Mouse (Mus musculus): ENCODE data around the gene Rpa1. TPM values are rescaled to one million over a fixed set of nuclear protein-coding genes. Genes with fewer than 3 reads are reported as not detected.
"Not testable (repeated sequence)": the region's sequence is repeated elsewhere in the genome, so short reads cannot be mapped to it uniquely, and the experiment has no call there.

The Rpa1 gene
- total RNA-seq, 2 experiments from 2014 or later: 41.9 to 42.3 TPM

DNA sequence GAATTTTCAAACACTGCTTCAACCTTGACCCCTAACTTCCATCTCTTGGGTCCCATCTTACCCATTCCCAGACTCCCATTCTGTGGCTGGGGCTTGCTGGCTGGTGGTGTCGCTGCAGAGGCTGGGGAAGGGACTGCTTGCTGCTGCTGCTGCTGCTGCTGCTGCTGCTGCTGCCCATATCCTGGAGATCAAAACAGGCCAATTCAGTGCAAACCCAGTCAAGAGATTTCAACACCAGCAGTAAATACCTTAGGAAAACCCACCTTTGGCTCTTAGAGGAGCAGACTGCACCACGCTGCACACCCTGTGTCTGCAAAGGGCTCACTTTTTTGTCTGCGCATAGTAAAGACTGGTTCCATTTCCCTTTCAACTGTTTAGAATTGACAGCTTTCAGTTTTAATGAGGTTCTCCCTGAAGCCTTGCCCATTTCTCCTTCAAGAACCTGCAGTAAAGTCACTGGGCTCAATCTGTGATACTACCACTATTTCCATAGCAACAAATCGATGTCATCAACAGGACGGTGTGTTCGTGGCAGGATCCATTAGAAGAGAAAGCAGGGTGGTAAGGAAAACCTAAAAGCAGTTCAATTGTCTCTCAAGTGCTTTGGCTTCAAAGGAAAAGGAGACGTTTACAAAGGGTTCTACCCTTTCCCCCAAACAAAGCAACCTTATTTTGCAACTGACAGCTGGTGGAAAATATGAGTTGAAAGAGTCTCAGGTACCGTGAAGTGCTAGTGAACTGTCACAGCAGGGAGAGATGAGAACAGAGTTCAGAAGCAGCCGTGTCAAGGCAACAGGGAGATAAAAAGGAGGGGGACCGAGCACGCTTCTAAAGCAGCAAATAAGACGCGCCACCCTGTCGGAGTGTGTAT, 29.5 kb downstream of the Rpa1 start:
- H3K4me3 ChIP-seq: no peak overlapping the region
- no peak overlapping the region for H3K27ac ChIP-seq
- intact Hi-C loops (cut with DNase I): no loop called here
- TF ChIP-seq CTCF (IDR thresholded peaks at IDR 0.05): no peak
- DNase-seq (ENCODE audit: extremely low spot score in 1 of 2, low spot score in 2 of 2): no peak

DNA sequence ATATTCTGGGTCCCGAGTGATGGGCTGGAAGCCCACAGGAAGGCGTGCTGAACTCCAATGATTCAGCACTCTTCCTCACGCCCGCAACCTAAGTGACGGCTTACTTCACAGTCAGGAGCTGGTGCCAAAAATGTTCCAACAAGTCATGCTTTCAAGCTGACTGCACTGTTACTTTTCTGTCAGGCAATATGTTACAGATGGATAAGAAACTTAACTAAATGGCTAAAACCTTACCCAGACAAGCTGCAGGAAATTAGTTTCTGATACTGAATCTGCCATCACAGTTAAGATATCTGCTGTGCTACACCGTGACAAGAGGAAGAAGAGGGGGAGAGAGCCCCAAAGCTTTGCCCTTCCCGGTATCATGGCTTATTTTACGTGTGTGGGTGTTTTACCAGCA, 34.3 kb downstream of the Rpa1 start:
- peak overlapping the region; percentile 45; the same call in 1 of the 2 replicates for H3K27ac ChIP-seq
- H3K4me3 ChIP-seq: no peak overlapping the region
- TF ChIP-seq CTCF (IDR thresholded peaks at IDR 0.05): no peak
- no peak for DNase-seq (ENCODE audit: extremely low spot score in 1 of 2, low spot score in 2 of 2)
- intact Hi-C loops (cut with DNase I): no loop called here

DNA sequence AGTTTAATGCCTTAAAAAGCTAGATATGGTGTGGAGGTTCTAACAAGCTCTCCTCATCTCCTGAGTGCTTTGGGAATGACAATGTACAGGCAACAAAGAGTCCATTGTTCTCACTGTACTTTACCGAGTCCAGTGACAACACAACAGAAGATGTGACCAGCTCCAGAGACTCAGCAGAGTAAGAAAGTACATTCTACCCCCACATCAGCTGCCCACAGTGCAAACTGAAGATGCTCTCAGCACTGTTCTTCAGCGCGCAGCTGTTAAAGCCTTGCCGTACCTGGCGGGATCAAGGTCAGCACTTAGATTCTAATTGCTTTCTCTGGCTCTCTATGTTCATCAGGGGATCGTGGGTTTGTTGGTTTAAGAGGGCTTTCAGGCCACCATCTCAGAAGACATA, 36.4 kb downstream of the Rpa1 start:
- no peak for DNase-seq (ENCODE audit: extremely low spot score in 1 of 2, low spot score in 2 of 2)
- no peak for TF ChIP-seq CTCF (IDR thresholded peaks at IDR 0.05)
- peak overlapping the region; percentile 61 for H3K27ac ChIP-seq
- intact Hi-C loops (cut with DNase I): no loop called here
- H3K4me3 ChIP-seq: no peak overlapping the region

DNA sequence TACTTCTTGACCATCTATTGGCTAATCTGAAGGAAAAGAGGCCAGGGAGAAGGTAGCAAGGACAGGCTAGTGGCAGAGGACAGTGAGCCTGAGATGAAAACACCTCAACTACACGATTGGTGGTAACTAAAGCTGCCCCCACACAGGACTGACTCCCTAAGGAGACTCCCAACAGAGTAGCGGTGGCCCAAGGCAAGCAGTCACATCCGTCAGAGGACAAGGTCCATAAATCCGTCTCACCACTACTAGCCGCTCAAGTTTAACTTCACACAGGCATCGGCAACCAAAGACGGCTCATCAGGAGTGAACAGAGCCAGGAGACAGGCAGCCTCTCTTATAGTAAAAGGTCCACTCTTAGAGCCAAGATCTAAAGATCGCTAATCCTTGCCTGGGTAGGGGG, 37.3 kb downstream of the Rpa1 start:
- DNase-seq (ENCODE audit: extremely low spot score in 1 of 2, low spot score in 2 of 2): no peak
- H3K4me3 ChIP-seq: no peak overlapping the region
- H3K27ac ChIP-seq: no peak overlapping the region
- intact Hi-C loops (cut with DNase I): no loop called here
- TF ChIP-seq CTCF (IDR thresholded peaks at IDR 0.05): no peak

DNA sequence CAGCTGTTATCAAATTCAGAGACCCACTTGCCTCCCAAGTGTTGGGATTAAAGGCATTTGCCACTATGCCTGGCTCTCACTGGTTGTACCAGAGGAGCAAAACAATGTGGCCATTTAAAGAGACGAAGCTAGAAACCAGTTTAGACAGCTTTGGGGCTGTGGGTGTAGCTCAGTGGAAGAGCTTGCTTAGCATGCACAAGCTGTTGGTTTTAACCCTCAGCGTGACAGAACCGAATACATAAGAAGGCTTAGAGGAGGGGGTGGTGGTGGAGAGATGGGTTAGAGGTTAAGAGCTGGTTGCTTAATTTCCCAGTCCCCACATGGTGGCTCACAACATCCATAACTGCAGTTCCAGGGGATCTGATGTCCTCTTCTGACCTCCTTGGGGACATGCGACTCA, 39.5 kb downstream of the Rpa1 start:
- intact Hi-C loops (cut with DNase I): no loop called here
- peak overlapping the region; percentile 44; the same call in 1 of the 2 replicates for H3K27ac ChIP-seq
- TF ChIP-seq CTCF (IDR thresholded peaks at IDR 0.05): no peak
- DNase-seq (ENCODE audit: extremely low spot score in 1 of 2, low spot score in 2 of 2): no peak
- H3K4me3 ChIP-seq: no peak overlapping the region

DNA sequence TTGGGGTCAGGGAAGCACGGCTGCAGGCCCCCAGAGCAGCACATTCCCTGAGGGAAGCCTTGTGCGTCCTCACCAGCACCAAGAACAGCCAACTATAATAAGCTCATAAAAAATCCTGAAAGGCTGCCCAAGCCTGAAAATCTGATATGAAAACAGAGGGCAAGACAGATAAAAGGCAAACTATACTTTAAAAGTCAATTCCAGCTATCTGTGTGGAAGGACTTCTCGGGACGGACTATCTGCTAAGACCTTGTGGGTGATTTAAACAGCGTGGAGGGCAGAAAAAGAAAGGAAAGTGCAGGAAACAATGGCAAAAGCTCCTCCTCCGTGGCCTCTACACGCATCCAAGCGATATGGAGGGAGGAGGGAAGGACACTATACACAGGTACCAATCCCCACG, 43.3 kb downstream of the Rpa1 start:
- Histone ChIP-seq H3K27ac (no peak overlapping the region), H3K4me3 (no peak overlapping the region)
- no peak for TF ChIP-seq CTCF (IDR thresholded peaks at IDR 0.05)
- no peak for DNase-seq (ENCODE audit: extremely low spot score in 1 of 2, low spot score in 2 of 2)
- intact Hi-C loops (cut with DNase I): no loop called here

DNA sequence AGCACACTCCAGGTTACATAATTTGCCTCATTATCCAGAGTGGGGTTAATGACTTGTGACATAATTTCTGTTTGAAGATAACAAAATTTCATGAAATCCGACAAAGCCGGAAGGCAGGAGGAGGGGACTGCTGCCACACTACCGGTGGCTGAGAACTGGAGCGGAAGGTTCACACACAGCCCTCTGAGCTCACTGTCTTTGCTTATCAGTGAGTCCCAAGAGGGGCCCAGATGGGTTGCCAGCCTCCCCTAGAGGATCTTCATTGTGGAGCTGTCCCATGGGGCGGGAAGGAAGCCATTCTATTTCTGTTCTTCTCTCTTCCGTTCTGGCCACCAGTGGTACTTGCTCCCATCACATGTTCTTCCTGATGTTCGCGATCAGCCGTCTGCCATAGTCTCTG, 47.2 kb downstream of the Rpa1 start:
- Histone ChIP-seq H3K4me3 (no peak overlapping the region), H3K27ac (no peak overlapping the region)
- TF ChIP-seq CTCF (IDR thresholded peaks at IDR 0.05): no peak
- intact Hi-C loops (cut with DNase I): no loop called here
- no peak for DNase-seq (ENCODE audit: extremely low spot score in 1 of 2, low spot score in 2 of 2)

DNA sequence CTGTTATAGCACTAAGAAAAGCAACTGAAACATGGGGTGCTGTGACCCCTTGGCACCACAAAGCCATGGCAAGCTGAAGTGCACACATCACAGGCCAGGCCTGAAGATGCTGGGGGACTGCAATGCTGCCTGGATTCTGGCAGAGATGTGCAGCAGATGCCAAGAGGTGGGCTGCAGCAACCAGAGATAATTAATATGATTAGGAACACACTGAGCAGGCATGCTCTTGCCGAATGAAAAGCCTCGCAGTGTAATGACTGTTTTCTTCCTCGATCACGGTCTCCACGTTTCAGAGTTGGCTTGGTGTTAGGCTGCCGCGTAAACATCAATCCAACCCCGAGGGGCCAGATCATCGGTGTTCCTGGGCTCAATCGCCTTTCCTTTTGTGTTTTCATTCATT, 48.3 kb downstream of the Rpa1 start:
- DNase-seq (ENCODE audit: extremely low spot score in 1 of 2, low spot score in 2 of 2): no peak
- intact Hi-C loops (cut with DNase I): no loop called here
- no peak overlapping the region for H3K27ac ChIP-seq
- TF ChIP-seq CTCF (IDR thresholded peaks at IDR 0.05): no peak
- H3K4me3 ChIP-seq: no peak overlapping the region

DNA sequence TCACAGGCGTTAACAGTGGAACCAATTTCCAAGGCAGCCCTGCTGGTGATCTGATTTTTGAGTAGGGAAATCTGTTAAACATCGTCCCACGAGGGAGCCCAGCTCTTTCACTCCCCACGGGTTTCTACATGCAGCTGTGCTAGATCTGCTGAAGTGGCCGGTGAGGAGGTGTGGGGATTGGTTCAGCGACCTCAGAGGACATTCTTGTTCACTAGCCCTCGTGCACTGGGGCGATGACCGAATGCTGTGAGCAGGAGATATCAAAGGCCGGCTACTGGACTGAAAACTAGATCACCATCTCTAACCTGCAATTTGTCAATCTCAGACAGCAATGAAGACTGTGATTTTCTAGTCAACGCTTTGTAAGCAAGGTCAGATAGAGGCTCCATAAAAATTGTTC, 49.6 kb downstream of the Rpa1 start:
- DNase-seq (ENCODE audit: extremely low spot score in 1 of 2, low spot score in 2 of 2): peak in 1 of 2 experiments; percentile 9
- intact Hi-C loops (cut with DNase I): no loop called here
- Histone ChIP-seq H3K4me3 (no peak overlapping the region), H3K27ac (no peak overlapping the region)
- no peak for TF ChIP-seq CTCF (IDR thresholded peaks at IDR 0.05)

DNA sequence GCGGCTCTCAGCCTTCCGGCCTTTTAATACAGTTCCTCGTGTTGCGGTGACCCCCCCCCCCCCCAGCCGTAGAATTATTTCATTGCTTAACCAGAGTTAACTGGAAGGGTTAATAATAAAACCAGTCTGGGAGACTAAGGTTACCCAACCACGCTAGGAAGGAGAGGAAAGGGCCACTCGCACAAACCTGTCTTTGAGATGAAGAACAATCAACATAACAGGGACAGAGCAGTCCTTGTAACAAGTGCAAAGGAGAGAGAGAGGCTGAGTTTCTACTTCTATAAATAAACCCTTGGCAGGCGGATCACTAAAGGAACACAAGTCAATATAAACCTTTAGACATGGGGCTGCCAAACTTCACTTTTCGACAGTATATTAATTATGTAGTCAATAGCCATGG, 50.5 kb downstream of the Rpa1 start:
- no peak for DNase-seq (ENCODE audit: extremely low spot score in 1 of 2, low spot score in 2 of 2)
- Histone ChIP-seq H3K27ac (no peak overlapping the region), H3K4me3 (no peak overlapping the region)
- TF ChIP-seq CTCF (IDR thresholded peaks at IDR 0.05): no peak
- intact Hi-C loops (cut with DNase I): no loop called here

DNA sequence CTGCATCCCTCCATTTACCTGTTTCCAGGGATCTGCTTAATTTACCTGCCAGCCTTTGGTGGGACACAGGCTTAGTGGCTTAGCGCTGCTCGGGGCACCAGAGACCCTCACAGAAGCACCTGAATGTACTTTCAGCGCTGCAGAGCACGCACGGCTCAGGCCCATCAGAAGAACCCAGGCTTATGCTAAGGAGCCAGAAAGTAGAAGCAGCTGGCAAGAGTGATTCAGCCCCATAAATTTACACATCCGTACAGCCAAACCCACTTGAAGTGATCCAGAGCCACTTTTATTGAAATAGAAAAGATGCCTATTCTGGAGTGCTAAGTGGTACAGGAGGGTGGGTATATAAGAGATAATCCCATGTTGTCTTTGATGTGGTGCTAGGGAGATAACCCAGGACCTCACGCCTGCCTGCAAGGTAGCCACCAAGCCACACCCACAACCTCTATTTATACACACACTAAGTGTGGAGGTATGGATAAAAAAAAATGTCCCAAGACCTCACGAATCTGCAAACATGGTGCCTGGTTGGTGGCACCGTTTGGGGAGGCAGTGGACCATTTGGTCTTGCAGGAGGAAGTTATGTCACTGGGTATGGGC, 51.6 kb downstream of the Rpa1 start:
- no peak for TF ChIP-seq CTCF (IDR thresholded peaks at IDR 0.05)
- peak overlapping the region; percentile 70 for H3K27ac ChIP-seq
- intact Hi-C loops (cut with DNase I): no loop called here
- no peak overlapping the region for H3K4me3 ChIP-seq
- peak in 1 of 2 experiments; percentile 25 for DNase-seq (ENCODE audit: extremely low spot score in 1 of 2, low spot score in 2 of 2)

DNA sequence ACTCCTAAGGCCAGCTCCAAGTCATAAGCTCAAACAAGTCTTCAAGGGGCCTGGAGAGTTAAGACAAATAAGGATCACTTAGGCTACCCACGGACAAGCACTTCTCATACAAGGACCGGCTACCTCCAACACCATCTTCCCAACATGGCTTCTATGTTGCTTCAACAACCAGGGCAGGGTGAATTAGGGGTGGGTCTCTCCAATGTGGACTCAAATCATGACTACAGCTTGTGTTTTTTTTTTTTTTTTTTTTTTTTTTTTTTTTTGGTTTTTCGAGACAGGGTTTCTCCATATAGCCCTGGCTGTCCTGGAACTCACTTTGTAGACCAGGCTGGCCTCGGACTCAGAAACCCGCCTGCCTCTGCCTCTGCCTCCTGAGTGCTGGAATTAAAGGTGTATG, 52.6 kb downstream of the Rpa1 start:
- peak overlapping the region; percentile 69; the same call in 1 of the 2 replicates for H3K27ac ChIP-seq
- DNase-seq (ENCODE audit: extremely low spot score in 1 of 2, low spot score in 2 of 2); H3K4me3 ChIP-seq; intact Hi-C loops (cut with DNase I): not testable (repeated sequence)

Measured in left cerebral cortex, adult 2 months (tissue).